Mouse (Mus musculus) midbrain, embryonic 10.5 days (tissue): Measurements from ENCODE around the gene Zfp422. TPM values are rescaled to one million over a fixed set of nuclear protein-coding genes. Genes with fewer than 3 reads are reported as not detected.

Experiments used
- DNase-seq: peaks from one replicate; pipeline ENCODE4 v3.0.0-alpha.2; 2017; ENCODE audit warnings: low spot score
- H3K27ac ChIP-seq: fragments of 300-500 bp; sonication (generic); replicated peaks from 2 replicates; pipeline ENCODE4 v1.5.1; 2016; ENCODE audit warnings: mild to moderate bottlenecking
- H3K27me3 ChIP-seq: fragments of 300-500 bp; sonication (generic); 2 replicates; pipeline ENCODE4 v1.6.1; 2016; ENCODE audit warnings: low read depth, mild to moderate bottlenecking; ENCODE audit not compliant: poor library complexity, severe bottlenecking
- H3K36me3 ChIP-seq: fragments of 300-500 bp; sonication (generic); 2 replicates; pipeline ENCODE4 v1.6.1; 2016; ENCODE audit warnings: mild to moderate bottlenecking, moderate library complexity
- H3K4me1 ChIP-seq: fragments of 300-500 bp; sonication (generic); 2 replicates; pipeline ENCODE4 v1.6.1; 2016
- H3K4me3 ChIP-seq: fragments of 300-500 bp; sonication (generic); 2 replicates; pipeline ENCODE4 v1.5.1; 2016; ENCODE audit warnings: mild to moderate bottlenecking, moderate library complexity
- H3K9me3 ChIP-seq: fragments of 300-500 bp; sonication (generic); replicated peaks from 2 replicates; pipeline ENCODE4 v1.6.1; 2016; ENCODE audit warnings: mild to moderate bottlenecking
- WGBS: fragments of 180-500 bp; shearing (Covaris S2); methylation state at CpG from one replicate; pipeline ENCODE4 v1.1.7; 2016; 5-methylcytosine and 5-hydroxymethylcytosine counted together
- polyA plus RNA-seq: library from polyadenylated mRNA; unstranded; fragments of >200 nt; fragmentation: Nextera tagmentation; extraction: Ambion mirVana; gene quantifications from 2 replicates; pipeline ENCODE4 v1.2.1, GENCODE M21; 2016

The Zfp422 gene
- 308 and 322 TPM in 2 replicates for polyA plus RNA-seq

DNA sequence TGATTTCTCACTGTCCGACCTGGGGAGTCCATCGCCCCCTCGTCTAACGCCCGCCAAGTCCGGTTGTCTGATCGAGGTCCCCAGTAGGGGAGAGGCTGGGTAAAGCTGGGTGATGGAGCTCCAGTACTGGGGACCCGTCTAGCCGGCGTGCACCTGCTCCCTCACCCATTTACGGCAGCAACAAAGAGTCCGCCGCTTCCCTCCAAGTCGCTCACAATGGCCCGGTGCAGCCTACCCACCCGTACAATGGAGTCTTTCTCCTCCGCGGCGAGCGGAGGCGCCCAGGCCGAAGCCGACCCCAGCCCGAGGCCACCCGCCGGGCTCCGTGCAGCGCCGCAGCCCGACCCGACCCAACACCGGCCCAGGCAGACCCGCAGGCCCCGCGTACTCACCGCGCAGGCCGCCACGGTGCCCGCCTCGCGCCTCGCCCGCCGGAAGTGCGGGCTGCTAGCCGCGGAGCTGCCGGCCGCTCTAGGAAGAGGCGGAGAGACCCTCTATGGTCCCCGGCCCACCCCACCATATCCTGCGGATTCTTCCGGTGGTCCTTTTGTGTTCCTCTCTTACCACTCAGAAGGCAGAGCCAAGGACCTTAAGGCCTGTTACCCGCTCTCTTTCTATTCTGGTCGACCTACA is at the start of gene Zfp422:
TSS of gene Zfp422 (minus strand) at position 461 of the 633 bp plus-strand sequence.
- DNase-seq, result peak; percentile 87
- peaks cover 23% of the 10 kb centered on the region for H3K4me1 ChIP-seq
- peaks cover 31% of the 10 kb centered on the region for H3K36me3 ChIP-seq
- H3K27ac ChIP-seq, result peak within 1 kb of the TSS; percentile 100
- H3K9me3 ChIP-seq, result no peaks in the 10 kb centered on the region
- H3K27me3 ChIP-seq, result no peaks in the 10 kb centered on the region
- peak within 1 kb of the TSS; percentile 91 for H3K4me3 ChIP-seq
- 2% methylated on average over 56 of the region's 56 CpGs for WGBS

DNA sequence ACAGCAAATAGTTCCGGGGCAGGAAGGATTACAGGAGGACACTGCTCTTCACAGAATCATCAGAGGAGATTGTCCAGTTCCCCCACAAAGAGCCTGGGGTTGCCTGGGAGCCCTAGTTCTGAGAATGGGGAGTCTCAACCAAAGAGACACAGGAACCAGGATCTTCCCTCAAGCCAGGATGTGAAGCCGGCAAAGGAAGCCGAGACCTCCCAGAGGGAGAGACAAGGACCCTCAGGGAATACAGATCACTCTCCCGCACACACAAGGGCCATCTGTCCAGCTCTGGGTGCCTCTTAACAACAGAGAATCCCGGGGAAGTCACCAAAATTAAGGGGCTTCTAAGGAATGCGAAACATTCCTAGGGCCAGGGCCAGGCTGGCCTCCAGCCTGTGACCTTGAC is 48.5 kb upstream of the Zfp422 start:
- WGBS, result 69% methylated on average over 6 of the region's 6 CpGs

DNA sequence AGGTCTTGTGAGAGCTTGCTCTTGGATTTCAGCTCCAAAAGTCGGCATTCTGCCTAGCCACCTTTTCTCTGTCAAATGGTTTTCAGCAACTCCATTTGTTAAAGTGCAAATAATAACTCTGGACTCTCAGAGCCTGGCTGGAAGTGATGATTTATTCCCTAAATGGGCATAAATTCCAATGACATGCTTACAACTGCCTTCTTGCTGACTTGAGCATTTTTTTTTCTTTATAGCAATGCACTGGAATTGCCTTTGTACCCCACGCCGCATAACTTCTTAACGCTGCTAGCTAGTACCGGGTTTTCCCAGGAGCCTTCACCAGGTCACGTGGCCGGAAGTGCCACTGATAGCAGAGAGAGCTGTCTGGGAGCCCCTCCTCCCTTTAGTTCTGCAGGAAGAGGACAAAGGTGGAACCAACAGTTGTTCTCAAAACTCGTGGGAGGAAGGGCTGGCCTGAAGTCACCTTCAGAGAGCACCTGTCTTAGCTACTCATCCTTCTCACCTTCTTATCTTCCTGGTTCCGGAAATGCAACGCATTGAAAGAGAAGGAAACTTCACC is 47.6 kb upstream of the Zfp422 start:
- H3K4me1 ChIP-seq, result peaks cover 53% of the 10 kb centered on the region
- H3K9me3 ChIP-seq, result no peaks in the 10 kb centered on the region
- H3K4me3 ChIP-seq, result no peak overlapping the region
- H3K36me3 ChIP-seq, result no peaks in the 10 kb centered on the region
- no peak overlapping the region for H3K27ac ChIP-seq
- no peak for DNase-seq
- 80% methylated on average over 10 of the region's 10 CpGs for WGBS
- H3K27me3 ChIP-seq, result peaks cover 25% of the 10 kb centered on the region

More for the DNA sequence above, 48.5 kb upstream of the Zfp422 start:
- H3K4me1 ChIP-seq, result peaks cover 44% of the 10 kb centered on the region
- H3K27ac ChIP-seq, result 0 out of 2 replicates have a peak overlapping the region, but pooled peaks have one; percentile 38
- no peaks in the 10 kb centered on the region for H3K9me3 ChIP-seq
- no peak for DNase-seq
- H3K4me3 ChIP-seq, result no peak overlapping the region
- H3K27me3 ChIP-seq, result peaks cover 16% of the 10 kb centered on the region
- no peaks in the 10 kb centered on the region for H3K36me3 ChIP-seq

DNA sequence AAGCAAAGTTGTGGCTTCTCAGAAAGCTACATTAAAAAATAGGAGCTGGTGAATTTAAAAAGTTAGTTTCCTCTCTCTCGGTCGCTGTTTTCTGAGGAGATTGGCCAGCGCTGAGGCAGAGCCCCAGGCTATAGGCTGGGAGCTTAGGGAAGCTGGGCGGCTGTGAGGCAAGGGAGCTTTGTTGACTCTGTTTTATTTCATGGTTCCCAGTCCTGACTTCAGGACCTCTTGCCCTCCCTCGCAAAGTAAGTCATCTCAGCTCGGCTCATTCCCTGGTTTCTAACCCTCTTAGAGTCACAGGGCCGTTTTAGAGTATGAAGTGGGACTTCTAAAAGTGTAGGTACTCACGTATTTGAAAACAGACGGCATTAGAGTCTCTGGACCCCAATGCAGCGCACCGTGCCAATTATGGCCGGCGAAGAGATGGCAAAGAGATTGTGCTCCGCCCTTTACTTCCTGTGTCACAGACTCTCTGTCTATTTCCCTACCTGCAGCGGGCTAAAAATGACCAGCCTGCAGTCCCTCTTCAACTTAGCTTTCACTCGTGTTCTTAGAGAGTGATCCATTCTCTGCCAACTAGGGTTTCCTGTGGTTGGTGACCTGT is 45.6 kb upstream of the Zfp422 start:
- Histone ChIP-seq H3K9me3 (no peaks in the 10 kb centered on the region), H3K36me3 (no peaks in the 10 kb centered on the region), H3K27me3 (peaks cover 34% of the 10 kb centered on the region), H3K4me1 (peaks cover 73% of the 10 kb centered on the region), H3K4me3 (peak overlapping the region; percentile 68), H3K27ac (peak overlapping the region; percentile 89)
- DNase-seq, result no peak
- WGBS, result 27% methylated on average over 16 of the region's 16 CpGs

DNA sequence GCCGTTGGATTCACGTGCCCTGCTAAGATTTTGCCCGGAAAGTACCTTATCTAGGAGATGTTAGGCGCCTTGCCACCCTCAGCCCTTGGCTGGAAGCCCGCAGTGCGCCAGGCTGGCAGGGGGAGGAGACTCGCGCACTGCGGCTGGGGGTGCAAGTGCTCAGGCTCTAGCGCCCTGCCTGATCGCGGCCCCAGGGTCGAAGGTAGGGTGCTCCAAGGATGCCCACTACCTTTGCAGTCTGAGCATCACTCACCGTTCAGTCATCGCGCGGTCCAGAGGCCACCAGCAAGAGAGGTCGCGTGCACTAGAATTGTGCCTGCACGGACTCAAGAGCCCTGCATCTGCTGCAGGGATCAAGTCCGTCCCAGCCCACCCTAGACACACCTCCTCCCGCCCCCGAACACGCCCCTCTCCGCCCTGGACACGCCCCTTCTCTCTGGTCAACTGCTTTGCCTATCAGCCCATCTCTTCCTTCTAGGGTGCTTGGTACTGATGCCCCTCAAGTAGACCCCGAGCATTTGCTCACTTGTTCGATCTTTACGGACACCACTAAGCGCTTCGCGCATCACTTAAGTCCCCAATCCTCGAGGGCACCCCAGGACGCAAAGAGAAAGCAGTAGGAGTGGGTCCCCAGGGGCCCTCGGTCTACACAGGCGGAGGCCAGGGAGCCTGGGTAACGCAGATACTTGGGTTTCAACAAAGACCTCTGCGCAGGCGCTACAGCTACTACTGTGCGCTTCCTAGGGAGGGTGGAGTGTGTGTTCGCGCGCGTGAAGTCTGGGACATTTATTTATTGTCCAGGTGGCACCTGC is 44.9 kb upstream of the Zfp422 start, which contains the start of gene Rassf4:
TSS of gene Rassf4 (minus strand) at position 482 of the 812 bp plus-strand sequence.
- H3K27ac ChIP-seq, result peak within 1 kb of the TSS; percentile 89

DNA sequence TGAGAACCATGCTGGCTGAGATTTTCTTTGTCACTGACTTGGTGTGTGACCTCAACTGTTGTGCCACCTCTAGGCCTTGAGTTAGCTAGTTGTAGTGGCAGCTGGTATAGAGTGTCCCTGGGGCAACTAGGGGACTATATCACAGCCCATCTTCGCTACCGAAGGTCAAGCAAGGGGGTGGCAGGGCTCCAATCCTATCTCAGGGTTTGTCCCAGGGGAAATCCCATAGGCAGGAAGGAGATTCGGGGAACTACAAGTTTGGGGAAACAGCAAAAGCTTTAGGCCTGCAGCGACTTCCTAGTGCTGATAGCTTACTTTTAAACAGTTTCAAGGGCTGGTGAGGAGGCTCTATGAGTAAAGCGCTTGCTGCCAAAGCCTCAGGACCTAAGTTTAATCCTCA is 43.5 kb upstream of the Zfp422 start:
- peaks cover 82% of the 10 kb centered on the region for H3K4me1 ChIP-seq
- peak overlapping the region; percentile 87 for H3K27ac ChIP-seq
- no peak for DNase-seq
- no peaks in the 10 kb centered on the region for H3K36me3 ChIP-seq
- peaks cover 38% of the 10 kb centered on the region for H3K27me3 ChIP-seq
- 59% methylated on average over 5 of the region's 5 CpGs for WGBS
- H3K9me3 ChIP-seq, result no peaks in the 10 kb centered on the region
- H3K4me3 ChIP-seq, result peak overlapping the region; percentile 68

More for the DNA sequence above, 44.9 kb upstream of the Zfp422 start, which contains the start of gene Rassf4:
- peaks cover 35% of the 10 kb centered on the region for H3K27me3 ChIP-seq
- peak within 1 kb of the TSS; percentile 68 for H3K4me3 ChIP-seq
- WGBS, result under 1% methylated on average over 44 of the region's 44 CpGs
- H3K36me3 ChIP-seq, result no peaks in the 10 kb centered on the region
- peaks cover 80% of the 10 kb centered on the region for H3K4me1 ChIP-seq
- no peaks in the 10 kb centered on the region for H3K9me3 ChIP-seq
- peak; percentile 96 for DNase-seq

DNA sequence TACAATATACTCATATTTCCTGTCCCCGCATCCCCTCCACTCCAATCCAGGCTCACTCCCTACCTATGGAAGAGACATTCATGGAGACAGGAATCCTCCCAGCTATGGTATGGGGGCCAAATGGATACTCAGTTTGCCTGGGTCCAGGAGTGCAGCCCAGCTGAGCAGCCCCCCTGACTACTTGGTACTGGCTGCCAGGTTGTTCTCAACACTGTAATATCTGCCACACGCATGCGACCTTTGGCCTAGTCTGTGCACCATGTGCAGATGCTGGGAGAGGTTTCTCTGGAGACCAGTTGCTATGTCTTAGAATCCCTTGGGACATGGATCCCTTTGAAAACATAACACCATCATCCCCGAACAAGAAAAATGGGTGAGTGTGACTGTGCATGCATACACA is 43.0 kb upstream of the Zfp422 start:
- WGBS, result 85% methylated on average over 4 of the region's 4 CpGs
- Histone ChIP-seq H3K9me3 (no peaks in the 10 kb centered on the region), H3K4me1 (peaks cover 83% of the 10 kb centered on the region), H3K27me3 (peaks cover 38% of the 10 kb centered on the region), H3K4me3 (peak overlapping the region; percentile 68), H3K27ac (peak overlapping the region; percentile 87), H3K36me3 (no peaks in the 10 kb centered on the region)
- no peak for DNase-seq

DNA sequence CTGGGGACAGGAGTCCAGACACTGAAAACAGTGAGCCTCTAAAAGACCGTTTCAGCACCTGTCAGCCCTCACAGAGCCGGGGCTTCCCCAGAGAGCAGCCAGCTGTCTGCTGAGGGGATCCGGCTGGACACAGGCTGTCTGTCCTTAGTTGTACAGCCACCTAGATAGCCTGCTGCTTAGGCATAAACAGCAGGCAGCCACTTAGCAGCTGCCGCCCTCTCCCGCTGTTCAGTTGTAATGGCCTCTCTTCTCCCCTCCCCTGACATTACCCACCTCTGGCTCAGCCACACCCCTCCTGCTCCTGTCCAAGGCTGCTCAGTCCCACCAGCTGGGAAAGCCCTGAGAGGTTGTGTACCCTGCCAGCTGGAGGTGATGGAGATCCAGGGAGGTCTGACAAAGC is 42.2 kb upstream of the Zfp422 start:
- Histone ChIP-seq H3K9me3 (no peaks in the 10 kb centered on the region), H3K27me3 (peaks cover 38% of the 10 kb centered on the region), H3K36me3 (no peaks in the 10 kb centered on the region), H3K27ac (peak overlapping the region; percentile 87), H3K4me3 (peak overlapping the region; percentile 68), H3K4me1 (peaks cover 90% of the 10 kb centered on the region)
- 5% methylated on average over 5 of the region's 5 CpGs for WGBS
- DNase-seq, result peak; percentile 51

DNA sequence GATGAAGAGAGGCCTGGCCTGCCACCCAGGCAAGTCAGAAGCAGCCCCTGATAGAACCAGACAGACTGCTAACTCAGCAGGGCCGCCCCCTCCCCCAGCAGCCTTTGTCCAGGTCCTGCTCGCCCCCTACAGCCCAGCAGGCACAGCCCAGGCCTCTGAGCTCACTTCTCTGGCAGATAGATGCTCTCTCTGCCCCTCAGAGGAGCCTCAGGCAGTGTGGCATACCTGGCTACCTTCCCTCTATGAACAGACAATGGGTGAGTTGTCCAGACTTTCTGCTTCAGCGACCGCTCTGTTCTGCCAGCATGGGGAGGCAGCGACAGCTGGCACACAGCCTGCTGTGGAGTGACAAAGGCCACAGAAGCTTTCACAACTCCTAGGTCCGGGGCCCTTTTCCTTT is 41.3 kb upstream of the Zfp422 start:
- H3K4me3 ChIP-seq, result peak overlapping the region; percentile 68
- no peaks in the 10 kb centered on the region for H3K9me3 ChIP-seq
- WGBS, result 15% methylated on average over 6 of the region's 6 CpGs
- H3K27ac ChIP-seq, result peak overlapping the region; percentile 87
- no peaks in the 10 kb centered on the region for H3K36me3 ChIP-seq
- H3K4me1 ChIP-seq, result peaks cover 97% of the 10 kb centered on the region
- peak; percentile 56 for DNase-seq
- H3K27me3 ChIP-seq, result peaks cover 37% of the 10 kb centered on the region

DNA sequence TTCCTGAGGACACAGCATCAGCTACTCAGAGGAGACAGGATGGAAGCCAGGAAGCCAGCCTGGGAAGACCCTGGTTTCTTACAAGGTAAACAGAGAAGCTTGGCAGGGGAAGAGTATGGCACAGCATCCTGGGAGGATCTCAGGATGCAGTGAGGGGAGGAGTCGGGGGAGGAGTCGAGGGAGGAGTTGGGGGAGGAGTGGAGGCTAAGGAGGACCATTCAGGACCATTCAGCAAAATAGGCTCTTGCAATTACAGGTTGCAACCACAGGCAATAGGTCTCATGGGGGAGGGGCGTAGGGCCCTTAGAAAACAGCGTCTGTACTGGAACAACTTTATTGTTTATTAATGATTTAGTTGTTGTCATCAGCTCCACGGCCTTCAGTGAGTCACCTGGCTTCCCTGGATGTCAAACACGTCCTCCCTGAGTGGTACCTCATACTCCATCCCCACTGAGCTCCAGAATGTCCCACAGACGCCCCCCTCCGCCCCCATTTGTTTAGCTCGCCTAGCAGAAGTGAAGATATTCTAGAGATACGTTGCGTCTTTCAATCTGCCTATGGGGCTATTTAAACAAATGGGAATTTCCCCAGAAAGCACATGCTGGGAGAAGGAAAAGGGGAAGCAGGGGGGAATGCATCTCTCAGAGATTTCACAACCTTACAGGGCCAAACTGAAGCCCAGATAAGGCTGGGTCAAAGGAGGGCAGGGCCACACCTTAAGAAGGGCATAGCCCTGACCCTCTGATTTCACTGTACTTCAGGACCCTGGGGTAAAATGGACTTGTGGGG is 40.1 kb upstream of the Zfp422 start:
- Histone ChIP-seq H3K27ac (peak overlapping the region; percentile 87), H3K27me3 (peaks cover 31% of the 10 kb centered on the region), H3K36me3 (no peaks in the 10 kb centered on the region), H3K9me3 (no peaks in the 10 kb centered on the region), H3K4me3 (no peak overlapping the region), H3K4me1 (peaks cover 96% of the 10 kb centered on the region)
- DNase-seq, result no peak
- 48% methylated on average over 11 of the region's 11 CpGs for WGBS

DNA sequence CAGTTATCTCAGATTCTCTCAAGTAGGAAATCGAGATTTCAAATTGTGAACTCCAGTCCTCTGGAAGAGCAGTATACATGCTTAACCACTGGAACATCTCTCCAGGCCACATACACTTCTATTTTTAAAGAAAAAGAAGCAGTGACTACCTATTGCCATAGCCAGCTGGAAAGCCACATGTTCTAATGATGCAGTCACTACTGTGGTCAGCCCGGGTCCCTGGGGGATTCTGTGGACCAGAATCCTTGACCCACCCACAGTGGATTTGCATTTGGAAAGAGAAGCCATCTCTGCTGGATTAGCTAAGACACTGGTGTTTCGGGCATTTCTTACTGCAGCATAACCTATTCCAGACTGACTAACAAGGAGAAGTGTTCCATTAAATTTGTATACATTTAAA is 38.6 kb upstream of the Zfp422 start:
- Histone ChIP-seq H3K4me3 (0 out of 2 replicates have a peak overlapping the region, but pooled peaks have one; percentile 7), H3K4me1 (peaks cover 83% of the 10 kb centered on the region), H3K9me3 (no peaks in the 10 kb centered on the region), H3K27ac (peak overlapping the region; percentile 74), H3K36me3 (no peaks in the 10 kb centered on the region), H3K27me3 (peaks cover 23% of the 10 kb centered on the region)
- 68% methylated on average over 3 of the region's 3 CpGs for WGBS
- DNase-seq, result peak; percentile 34

DNA sequence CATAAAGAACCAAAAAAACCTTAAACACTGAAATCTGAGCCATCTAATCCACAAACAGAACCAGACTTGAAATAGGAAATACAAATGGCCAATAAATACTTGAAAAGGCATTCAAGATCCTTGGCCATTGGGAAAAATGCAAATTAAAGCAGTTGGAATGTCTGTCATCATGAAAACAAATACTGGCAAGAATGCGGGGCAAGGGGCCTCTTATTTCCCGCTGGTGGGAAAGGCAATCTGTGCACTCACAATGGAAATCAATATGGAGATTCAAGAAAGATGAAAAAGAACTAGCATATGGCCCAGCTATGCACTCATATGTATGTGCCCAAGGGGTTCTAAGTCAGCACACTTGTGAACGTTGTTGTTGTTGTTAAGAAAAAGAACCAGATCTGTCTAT is 38.1 kb upstream of the Zfp422 start:
- WGBS, result 45% methylated on average over 3 of the region's 3 CpGs
- Histone ChIP-seq H3K4me3 (0 out of 2 replicates have a peak overlapping the region, but pooled peaks have one; percentile 7), H3K36me3 (no peaks in the 10 kb centered on the region), H3K27me3 (peaks cover 18% of the 10 kb centered on the region), H3K4me1 (peaks cover 78% of the 10 kb centered on the region), H3K9me3 (no peaks in the 10 kb centered on the region), H3K27ac (peak overlapping the region; percentile 74)
- no peak for DNase-seq
